Mouse (Mus musculus) heart, embryonic 12.5 days (tissue): ENCODE data around the gene Gm21985. TPM values are rescaled to one million over a fixed set of nuclear protein-coding genes. Genes with fewer than 3 reads are reported as not detected.
A peak's percentile ranks its signal among the peaks of the same experiment; 100 is the strongest.

Experiments
- ATAC-seq: fragments of 200-750 bp; cut with Nextera tagmentation; 2 replicates; pipeline ENCODE4 v1.8.0; 2017; ENCODE audit warnings: moderate TSS enrichment, moderate library complexity; ENCODE audit not compliant: insufficient number of reproducible peaks, low FRiP score
- H3K27ac ChIP-seq: fragments of 300-500 bp; sonication (generic); 2 replicates; pipeline ENCODE4 v1.5.1; 2016; ENCODE audit warnings: mild to moderate bottlenecking, moderate library complexity; ENCODE audit not compliant: poor library complexity, severe bottlenecking
- H3K27me3 ChIP-seq: fragments of 300-500 bp; sonication (generic); replicated peaks from 2 replicates; pipeline ENCODE4 v1.6.1; 2016; ENCODE audit warnings: mild to moderate bottlenecking, moderate library complexity
- H3K36me3 ChIP-seq: fragments of 300-500 bp; sonication (generic); 2 replicates; pipeline ENCODE4 v1.6.1; 2016; ENCODE audit warnings: mild to moderate bottlenecking, moderate library complexity
- H3K4me1 ChIP-seq: fragments of 300-500 bp; sonication (generic); replicated peaks from 2 replicates; pipeline ENCODE4 v1.6.1; 2016; ENCODE audit warnings: mild to moderate bottlenecking
- H3K4me2 ChIP-seq: fragments of 300-500 bp; sonication (generic); 2 replicates; pipeline ENCODE4 v1.6.1; 2016; ENCODE audit warnings: mild to moderate bottlenecking, moderate library complexity
- H3K4me3 ChIP-seq: fragments of 300-500 bp; sonication (generic); 2 replicates; pipeline ENCODE4 v1.5.1; 2016; ENCODE audit warnings: mild to moderate bottlenecking
- H3K9ac ChIP-seq: fragments of 300-500 bp; sonication (generic); 2 replicates; pipeline ENCODE4 v1.6.1; 2016; ENCODE audit warnings: mild to moderate bottlenecking, moderate library complexity
- H3K9me3 ChIP-seq: fragments of 300-500 bp; sonication (generic); replicated peaks from 2 replicates; pipeline ENCODE4 v1.6.1; 2016; ENCODE audit warnings: mild to moderate bottlenecking, moderate library complexity
- WGBS: fragments of 180-500 bp; shearing (Covaris S2); methylation state at CpG from one replicate; pipeline ENCODE4 v1.1.7; 2016; 5-methylcytosine and 5-hydroxymethylcytosine counted together
- polyA plus RNA-seq: library from polyadenylated mRNA; unstranded; fragments of >200 nt; fragmentation: Nextera tagmentation; extraction: Ambion mirVana; gene quantifications from 2 replicates; pipeline ENCODE4 v1.2.1, GENCODE M21; 2016

Gm21985 gene
- polyA plus RNA-seq, 1 experiment from 2014 or later = not detected

- Histone ChIP-seq H3K4me1 (peaks cover 9% of the 10 kb centered on the region; the same call in 1 of the 2 replicates), H3K9me3 (no peaks in the 10 kb centered on the region), H3K4me3 (peak within 1 kb of the TSS; percentile 74), H3K36me3 (peaks cover 21% of the 10 kb centered on the region), H3K27me3 (no peaks in the 10 kb centered on the region), H3K9ac (peak within 1 kb of the TSS; percentile 75), H3K4me2 (peak within 1 kb of the TSS; percentile 88), H3K27ac (peak within 1 kb of the TSS; percentile 81)
- ATAC-seq = peak; percentile 77
- 2% methylated on average over 46 of the region's 46 CpGs for WGBS
Observed at GRCm38 (mm10) chr2:112367726-112368673, 101.9 kb downstream of the Gm21985 start, which contains the start of gene Emc4. TSS of gene Emc4 (minus strand) at chr2:112368027.

- no peak overlapping the region for H3K4me2 ChIP-seq
- H3K4me1 ChIP-seq = peaks cover 9% of the 10 kb centered on the region; the same call in 1 of the 2 replicates
- H3K9ac ChIP-seq = no peak overlapping the region
- no peaks in the 10 kb centered on the region for H3K9me3 ChIP-seq
- no peak overlapping the region for H3K4me3 ChIP-seq
- H3K27ac ChIP-seq = no peak overlapping the region
- peaks cover 3% of the 10 kb centered on the region; the same call in 1 of the 2 replicates for H3K36me3 ChIP-seq
- 69% methylated on average over 5 of the region's 5 CpGs for WGBS
- no peak for ATAC-seq
- H3K27me3 ChIP-seq = no peaks in the 10 kb centered on the region
Observed at GRCm38 (mm10) chr2:112369941-112370340, 103.8 kb downstream of the Gm21985 start.

- Histone ChIP-seq H3K27ac (no peak overlapping the region), H3K9ac (no peak overlapping the region), H3K4me1 (no peaks in the 10 kb centered on the region), H3K36me3 (no peaks in the 10 kb centered on the region), H3K27me3 (no peaks in the 10 kb centered on the region), H3K4me2 (no peak overlapping the region), H3K4me3 (no peak overlapping the region), H3K9me3 (no peaks in the 10 kb centered on the region)
- ATAC-seq = no peak
- 53% methylated on average over 4 of the region's 4 CpGs for WGBS
Observed at GRCm38 (mm10) chr2:112373141-112373540, 107.0 kb downstream of the Gm21985 start.

- WGBS = 32% methylated on average over 5 of the region's 5 CpGs
- Histone ChIP-seq H3K4me1 (no peaks in the 10 kb centered on the region), H3K27ac (0 out of 2 replicates have a peak overlapping the region, but pooled peaks have one; percentile 1), H3K4me3 (no peak overlapping the region), H3K9me3 (no peaks in the 10 kb centered on the region), H3K9ac (no peak overlapping the region), H3K36me3 (no peaks in the 10 kb centered on the region), H3K4me2 (no peak overlapping the region), H3K27me3 (no peaks in the 10 kb centered on the region)
- no peak for ATAC-seq
Observed at GRCm38 (mm10) chr2:112374610-112375009, 108.5 kb downstream of the Gm21985 start.

- no peaks in the 10 kb centered on the region for H3K27me3 ChIP-seq
- ATAC-seq = peak; percentile 99
- H3K9me3 ChIP-seq = no peaks in the 10 kb centered on the region
- peak within 1 kb of the TSS; percentile 75 for H3K4me2 ChIP-seq
- H3K36me3 ChIP-seq = no peaks in the 10 kb centered on the region
- under 1% methylated on average over 70 of the region's 72 CpGs for WGBS
- H3K27ac ChIP-seq = peak within 1 kb of the TSS; percentile 85
- H3K9ac ChIP-seq = peak within 1 kb of the TSS; percentile 95
- peaks cover 6% of the 10 kb centered on the region for H3K4me1 ChIP-seq
- peak within 1 kb of the TSS; percentile 85 for H3K4me3 ChIP-seq
Observed at GRCm38 (mm10) chr2:112378973-112379898, 113.1 kb downstream of the Gm21985 start, which contains the start of gene Katnbl1. TSS of gene Katnbl1 (plus strand) at chr2:112379211.

DNA sequence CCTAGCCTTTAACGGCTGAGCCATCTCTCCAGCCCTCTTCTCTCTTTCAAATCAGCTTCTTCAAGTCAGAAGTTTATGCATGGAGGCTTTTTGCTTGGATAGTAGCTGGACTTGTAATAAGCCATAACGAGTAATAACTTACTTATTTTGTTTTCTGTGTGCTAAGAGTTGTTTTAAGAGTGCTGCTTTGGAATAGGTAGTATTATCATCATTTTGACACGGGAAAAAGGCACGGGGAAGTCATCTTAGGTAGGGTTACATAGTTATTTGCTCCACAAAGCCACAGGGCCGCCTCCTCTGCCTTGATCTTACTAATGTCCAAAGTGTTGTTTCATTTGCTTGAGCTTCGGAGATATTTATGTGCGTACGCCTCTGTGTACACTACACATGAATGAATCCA, 114.0 kb downstream of the Gm21985 start:
- H3K27me3 ChIP-seq = no peaks in the 10 kb centered on the region
- 47% methylated on average over 8 of the region's 8 CpGs for WGBS
- peak overlapping the region; percentile 85 for H3K4me3 ChIP-seq
- H3K36me3 ChIP-seq = no peaks in the 10 kb centered on the region
- peaks cover 6% of the 10 kb centered on the region for H3K4me1 ChIP-seq
- ATAC-seq = no peak
- H3K4me2 ChIP-seq = peak overlapping the region; percentile 75
- peak overlapping the region; percentile 95 for H3K9ac ChIP-seq
- H3K9me3 ChIP-seq = no peaks in the 10 kb centered on the region
- no peak overlapping the region for H3K27ac ChIP-seq

DNA sequence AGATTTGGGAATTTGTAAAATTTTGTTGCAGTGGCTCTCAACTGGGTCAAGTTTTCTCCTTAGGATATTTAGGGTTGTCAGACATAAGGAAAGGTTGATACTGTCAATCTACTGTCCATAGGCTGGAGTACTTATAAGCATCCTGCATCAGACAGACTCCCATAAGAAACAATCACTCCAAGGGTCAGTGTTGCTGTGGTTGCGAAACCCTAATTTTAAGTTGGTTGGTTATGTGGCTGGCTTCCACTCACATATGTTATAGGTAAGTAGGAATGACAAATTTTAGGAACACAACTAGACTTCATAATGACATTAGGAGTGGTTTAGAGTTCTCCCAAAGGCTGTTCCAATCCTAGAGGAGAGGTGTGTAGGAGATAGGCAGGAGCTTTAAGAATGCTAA, 115.1 kb downstream of the Gm21985 start:
- ATAC-seq = no peak
- H3K36me3 ChIP-seq = no peaks in the 10 kb centered on the region
- 94% methylated on average over 1 of the region's 1 CpGs for WGBS

GRCm38 (mm10) chr2:112390843-112391242, 124.7 kb downstream of the Gm21985 start:
- H3K27ac ChIP-seq = no peak overlapping the region
- H3K4me2 ChIP-seq = no peak overlapping the region
- no peaks in the 10 kb centered on the region for H3K9me3 ChIP-seq
- H3K27me3 ChIP-seq = no peaks in the 10 kb centered on the region
- H3K36me3 ChIP-seq = 0 out of 2 replicates have a peak, but pooled peaks cover 3% of the 10 kb centered on the region
- no peak for ATAC-seq
- H3K4me3 ChIP-seq = no peak overlapping the region
- H3K9ac ChIP-seq = no peak overlapping the region
- H3K4me1 ChIP-seq = peaks cover 14% of the 10 kb centered on the region; the same call in 1 of the 2 replicates
- WGBS = 91% methylated on average over 5 of the region's 5 CpGs

More for the DNA sequence above, 115.1 kb downstream of the Gm21985 start:
- Histone ChIP-seq H3K9ac (no peak overlapping the region), H3K9me3 (no peaks in the 10 kb centered on the region), H3K4me3 (no peak overlapping the region), H3K4me1 (peaks cover 6% of the 10 kb centered on the region), H3K4me2 (no peak overlapping the region), H3K27ac (no peak overlapping the region), H3K27me3 (no peaks in the 10 kb centered on the region)

DNA sequence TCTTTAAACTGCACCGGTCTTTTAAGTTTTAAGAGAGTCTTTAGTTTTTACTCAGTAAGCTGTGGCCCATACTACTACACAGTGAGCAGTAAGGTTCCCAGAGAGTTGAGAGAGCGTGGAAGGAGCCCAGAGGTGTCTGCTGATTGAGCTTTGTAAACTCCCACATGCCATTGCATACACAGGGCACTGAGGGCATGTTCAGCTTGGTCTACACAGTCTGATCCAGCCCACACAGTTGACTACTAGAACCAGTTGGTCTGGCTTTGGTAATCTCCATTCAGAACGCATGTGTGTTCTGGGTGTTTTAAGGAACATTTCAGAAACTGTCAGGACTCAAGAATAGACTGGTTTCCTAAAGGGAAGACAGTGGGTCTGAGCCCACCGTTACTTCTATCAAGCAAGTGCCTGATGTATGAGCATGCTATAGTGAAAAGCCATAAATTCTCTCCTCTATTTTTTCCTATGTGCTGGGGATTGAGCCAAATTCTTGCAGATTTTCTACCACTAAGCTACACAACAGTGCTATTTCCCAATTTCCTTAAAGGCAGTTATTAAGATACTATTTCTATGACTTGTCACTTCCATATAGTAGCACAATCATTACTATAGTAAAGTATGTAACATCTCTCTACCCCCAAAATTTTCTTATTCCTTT, 125.4 kb downstream of the Gm21985 start:
- H3K9me3 ChIP-seq = no peaks in the 10 kb centered on the region
- H3K4me3 ChIP-seq = no peak overlapping the region
- no peak for ATAC-seq
- peaks cover 15% of the 10 kb centered on the region for H3K4me1 ChIP-seq
- 84% methylated on average over 4 of the region's 4 CpGs for WGBS
- no peak overlapping the region for H3K4me2 ChIP-seq
- no peak overlapping the region for H3K9ac ChIP-seq
- no peaks in the 10 kb centered on the region for H3K27me3 ChIP-seq
- H3K36me3 ChIP-seq = 0 out of 2 replicates have a peak, but pooled peaks cover 3% of the 10 kb centered on the region
- H3K27ac ChIP-seq = no peak overlapping the region

GRCm38 (mm10) chr2:112392689-112393088, 126.6 kb downstream of the Gm21985 start:
- WGBS = 97% methylated on average over 1 of the region's 1 CpGs
- no peak for ATAC-seq
- Histone ChIP-seq H3K36me3 (0 out of 2 replicates have a peak, but pooled peaks cover 3% of the 10 kb centered on the region), H3K9ac (no peak overlapping the region), H3K4me1 (peaks cover 19% of the 10 kb centered on the region), H3K4me3 (no peak overlapping the region), H3K4me2 (no peak overlapping the region), H3K27me3 (no peaks in the 10 kb centered on the region), H3K27ac (no peak overlapping the region), H3K9me3 (no peaks in the 10 kb centered on the region)
